Mouse (Mus musculus) embryonic fibroblast, embryonic 13.5 days (primary cell): ENCODE results near the gene Scn11a.

Source experiments
- CTCF ChIP-seq: IDR thresholded peaks from 2 replicates; pipeline ENCODE4 v1.5.1; 2011; ENCODE audit warnings: mild to moderate bottlenecking, control low read depth, low read length, moderate library complexity, borderline replicate concordance; ENCODE audit not compliant: insufficient read depth
- POLR2A ChIP-seq: IDR thresholded peaks from 2 replicates; pipeline ENCODE4 v1.6.1; 2011; ENCODE audit warnings: low read depth, mild to moderate bottlenecking, control low read depth, low read length, moderate library complexity

GRCm38 (mm10) chr9:119823722-119824121 is 1.5 kb downstream of the Scn11a start:
- TF ChIP-seq CTCF (no peak), POLR2A (no peak)
